Mouse (Mus musculus) lung, adult 2 months (tissue): ENCODE results near the gene Glb1. TPM values are rescaled to one million over a fixed set of nuclear protein-coding genes. Genes with fewer than 3 reads are reported as not detected.
A peak's percentile ranks its signal among the peaks of the same experiment; 100 is the strongest.

Experiments used
- DNase-seq: peaks from one replicate; pipeline ENCODE4 v3.0.0; 2022
- H3K4me1 ChIP-seq: fragments of 200-500 bp; 2 replicates; pipeline ENCODE4 v1.6.1; 2011; ENCODE audit warnings: low read length; ENCODE audit not compliant: control insufficient read depth, insufficient read depth
- H3K4me3 ChIP-seq: fragments of 200-500 bp; replicated peaks from 2 replicates; pipeline ENCODE3; 2011; ENCODE audit warnings: low read depth, mild to moderate bottlenecking, control low read depth, low read length; ENCODE audit errors: extremely low read depth
- CTCF ChIP-seq: fragments of 200-500 bp; IDR thresholded peaks from 2 replicates; pipeline ENCODE4 v1.5.1; 2011; ENCODE audit warnings: mild to moderate bottlenecking, low read length, control low read depth; ENCODE audit not compliant: insufficient read depth
- POLR2A ChIP-seq: fragments of 200-500 bp; IDR thresholded peaks from 2 replicates; pipeline ENCODE4 v1.6.1; 2011; ENCODE audit warnings: low read depth, mild to moderate bottlenecking, control low read depth, low read length, borderline replicate concordance; ENCODE audit errors: extremely low read depth
- WGBS: fragments of 180-500 bp; shearing (Covaris S2); methylation state at CpG from one replicate; pipeline ENCODE4 v1.1.7; 2018; 5-methylcytosine and 5-hydroxymethylcytosine counted together
- polyA plus RNA-seq: library from polyadenylated mRNA; depleted of rRNA; stranded (reverse); fragments of >200 nt; gene quantifications from 2 replicates; pipeline ENCODE4 v1.2.3, GENCODE M21; 2012

Glb1 gene
- polyA plus RNA-seq, 1 experiment, result 26.8 TPM

DNA sequence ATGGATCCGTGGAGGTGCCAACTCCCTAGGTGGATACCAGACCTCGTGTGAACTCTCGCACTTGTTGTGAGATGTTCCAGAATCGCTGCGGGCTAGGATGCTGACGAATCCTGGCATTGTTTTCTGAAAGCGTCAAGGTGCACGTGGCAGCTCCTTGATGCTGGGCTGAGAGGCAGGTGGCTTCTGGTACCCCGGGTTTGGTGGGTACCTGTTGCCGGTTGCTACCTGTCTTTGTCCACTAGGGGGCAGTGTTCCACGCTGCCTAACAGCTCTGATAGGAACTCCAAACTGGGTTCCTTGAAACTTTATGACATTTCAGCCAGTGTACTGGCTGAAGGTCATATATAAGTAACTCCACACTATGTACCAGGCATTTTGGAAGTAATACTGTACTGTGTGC is 14.8 kb downstream of the Glb1 start:
- Histone ChIP-seq H3K4me3 (no peak overlapping the region), H3K4me1 (no peaks in the 10 kb centered on the region)
- 30% methylated on average over 11 of the region's 11 CpGs for WGBS
- TF ChIP-seq CTCF, result peak; percentile 77
- no peak for TF ChIP-seq POLR2A
- DNase-seq, result peak; percentile 37

- no peaks in the 10 kb centered on the region for H3K4me1 ChIP-seq
- no peak overlapping the region for H3K4me3 ChIP-seq
- no peak for TF ChIP-seq CTCF
- TF ChIP-seq POLR2A, result no peak
- 83% methylated on average over 21 of the region's 21 CpGs for WGBS
- DNase-seq, result no peak
Observed at GRCm38 (mm10) chr9:114416646-114417517, 16.0 kb downstream of the Glb1 start.

- peak; percentile 44 for TF ChIP-seq CTCF
- TF ChIP-seq POLR2A, result no peak
- no peaks in the 10 kb centered on the region for H3K4me1 ChIP-seq
- 85% methylated on average over 7 of the region's 7 CpGs for WGBS
- H3K4me3 ChIP-seq, result no peak overlapping the region
- DNase-seq, result peak; percentile 33
Observed at GRCm38 (mm10) chr9:114418187-114418586, 17.3 kb downstream of the Glb1 start.

DNA sequence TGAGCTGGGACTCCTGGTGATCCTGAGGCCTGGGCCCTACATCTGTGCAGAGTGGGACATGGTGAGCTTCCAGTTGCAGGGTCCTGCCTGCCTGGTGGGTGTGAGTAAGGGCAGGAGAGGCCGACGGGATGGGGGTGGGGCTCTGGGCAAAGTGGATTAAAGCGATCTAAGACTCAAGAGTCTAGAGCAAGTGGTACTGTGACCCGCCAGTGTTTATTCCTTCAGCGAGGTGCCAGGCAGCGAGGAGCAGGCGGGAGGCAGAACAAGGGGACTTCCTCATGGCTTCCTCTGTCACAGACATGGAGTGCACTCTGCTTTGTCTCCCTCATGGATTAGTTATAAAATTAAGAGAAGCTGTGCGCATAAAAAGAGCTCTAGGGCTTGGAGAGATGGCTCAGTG is 19.6 kb downstream of the Glb1 start:
- no peaks in the 10 kb centered on the region for H3K4me1 ChIP-seq
- 65% methylated on average over 8 of the region's 8 CpGs for WGBS
- TF ChIP-seq POLR2A, result no peak
- TF ChIP-seq CTCF, result no peak
- no peak for DNase-seq
- H3K4me3 ChIP-seq, result no peak overlapping the region

- Histone ChIP-seq H3K4me3 (no peak overlapping the region), H3K4me1 (no peaks in the 10 kb centered on the region)
- no peak for DNase-seq
- no peak for TF ChIP-seq CTCF
- TF ChIP-seq POLR2A, result no peak
- WGBS, result 76% methylated on average over 3 of the region's 3 CpGs
Observed at GRCm38 (mm10) chr9:114421045-114421444, 20.2 kb downstream of the Glb1 start.

GRCm38 (mm10) chr9:114421797-114422196 is 20.9 kb downstream of the Glb1 start:
- no peak overlapping the region for H3K4me3 ChIP-seq
- TF ChIP-seq CTCF (no peak), POLR2A (no peak)

GRCm38 (mm10) chr9:114425576-114425975 is 24.7 kb downstream of the Glb1 start:
- no peak for DNase-seq
- TF ChIP-seq CTCF, result no peak
- TF ChIP-seq POLR2A, result no peak
- Histone ChIP-seq H3K4me1 (no peaks in the 10 kb centered on the region), H3K4me3 (no peak overlapping the region)
- WGBS, result 93% methylated on average over 5 of the region's 5 CpGs

More at GRCm38 (mm10) chr9:114421797-114422196, 20.9 kb downstream of the Glb1 start:
- H3K4me1 ChIP-seq, result no peaks in the 10 kb centered on the region
- WGBS, result 85% methylated on average over 7 of the region's 7 CpGs
- no peak for DNase-seq

DNA sequence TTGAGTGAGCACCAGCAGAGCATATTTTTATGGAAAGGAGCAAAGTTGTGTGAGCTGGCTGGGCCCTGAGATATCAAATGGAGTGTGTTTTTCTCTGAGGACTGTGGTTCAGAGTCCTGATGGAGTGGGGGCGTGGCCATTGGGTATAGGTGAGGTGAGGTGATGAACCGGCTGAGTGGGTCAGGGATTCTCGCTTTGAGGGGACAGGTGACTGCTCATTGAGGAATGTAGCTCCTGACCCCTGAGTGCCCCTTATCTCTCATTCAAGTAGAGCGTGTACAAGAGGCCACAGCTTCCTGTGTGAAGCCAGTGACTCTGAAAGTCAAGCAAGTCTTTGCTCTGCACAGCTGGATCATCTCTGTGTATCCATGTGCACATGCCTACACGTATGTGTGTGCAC is 25.3 kb downstream of the Glb1 start:
- no peak overlapping the region for H3K4me3 ChIP-seq
- 82% methylated on average over 5 of the region's 5 CpGs for WGBS
- DNase-seq, result no peak

DNA sequence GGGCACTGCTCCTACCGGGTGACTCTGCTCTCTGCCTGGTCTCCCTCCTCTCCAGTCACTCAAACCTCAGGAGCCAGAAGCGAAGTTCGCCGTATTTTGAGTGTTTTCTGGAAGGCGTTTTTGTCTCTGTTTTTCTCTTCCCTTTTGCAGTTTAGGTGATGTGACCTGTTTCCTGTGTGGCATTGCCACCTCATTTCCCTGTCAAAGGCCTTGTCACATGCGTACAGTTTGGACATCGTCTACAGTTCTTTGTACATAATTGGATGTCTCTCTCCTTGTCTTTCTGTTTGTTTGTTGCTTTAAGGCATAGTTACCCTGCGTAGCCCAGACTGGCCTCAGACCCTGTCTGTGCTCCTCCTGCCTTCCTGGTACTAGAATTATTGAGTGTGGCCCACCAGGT is 26.5 kb downstream of the Glb1 start:
- Histone ChIP-seq H3K4me3 (no peak overlapping the region), H3K4me1 (no peaks in the 10 kb centered on the region)
- no peak for DNase-seq
- 84% methylated on average over 8 of the region's 8 CpGs for WGBS
- no peak for TF ChIP-seq CTCF
- no peak for TF ChIP-seq POLR2A

More for the DNA sequence above, 25.3 kb downstream of the Glb1 start:
- H3K4me1 ChIP-seq, result no peaks in the 10 kb centered on the region
- TF ChIP-seq CTCF, result no peak
- TF ChIP-seq POLR2A, result no peak

DNA sequence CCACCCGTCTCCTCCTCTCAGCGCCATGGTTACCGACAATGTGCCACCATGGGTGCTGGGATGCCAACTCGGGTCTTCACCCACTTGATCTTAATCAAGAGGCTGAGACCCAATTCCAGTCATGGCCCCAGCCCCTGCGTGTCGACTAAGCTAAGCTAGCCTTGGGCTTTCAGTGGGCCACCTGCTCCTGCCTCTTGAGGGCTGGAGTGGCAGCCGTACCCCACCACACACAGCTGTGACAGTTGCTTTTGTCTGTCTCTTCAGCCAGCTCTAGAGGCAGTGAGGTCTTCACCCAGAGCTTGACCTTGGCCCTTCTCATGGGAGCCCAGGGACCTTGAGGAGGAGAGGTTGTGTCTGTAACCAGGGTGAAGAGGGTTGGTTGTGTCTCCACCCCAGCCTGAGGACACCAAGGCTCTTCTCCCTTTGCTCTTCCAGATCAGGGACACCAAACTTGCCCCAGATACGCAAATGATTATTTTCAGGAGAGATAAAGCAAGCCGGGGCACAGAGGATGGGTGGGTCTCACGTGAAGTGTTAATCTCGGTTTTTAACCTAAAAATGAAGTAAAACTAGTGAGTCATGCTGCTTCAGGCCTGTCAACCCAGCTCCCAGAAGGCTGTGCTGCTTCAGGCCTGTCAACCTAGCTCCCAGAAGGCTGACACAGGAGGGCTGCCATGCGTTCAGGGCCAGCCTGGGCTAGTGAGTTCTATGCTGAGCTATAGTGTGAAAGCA is 27.4 kb downstream of the Glb1 start:
- WGBS, result 88% methylated on average over 12 of the region's 12 CpGs

More for the DNA sequence above, 27.4 kb downstream of the Glb1 start:
- no peak overlapping the region for H3K4me3 ChIP-seq
- TF ChIP-seq POLR2A (no peak), CTCF (no peak)
- DNase-seq, result no peak
- H3K4me1 ChIP-seq, result no peaks in the 10 kb centered on the region
